ENCODE assay signal across 8 mouse cellular contexts in genomic region chr5:124530655-124531582, GRCm38 (mm10). TPM values are rescaled to one million over a fixed set of nuclear protein-coding genes. Genes with fewer than 3 reads are reported as not detected.
DNase-seq lines count a peak whose midpoint lies in the region; ATAC-seq and TF ChIP-seq lines count a peak whose summit lies in the region.

Gene Rilpl1 (minus strand): TSS chr5:124531391.

- ATAC-seq in forebrain, embryonic 15.5 days (replicated peaks): peak; percentile 95

- intact Hi-C loops in heart, postnatal 14 days (cut with DNase I): loop anchor here (2.0 kb wide), 2 partner anchors 32 to 46 kb away; no protein-coding TSS in a partner anchor

- 0 out of 2 replicates have a peak, but pooled peaks have one; percentile 25 for TF ChIP-seq POLR2A in lung, adult 2 months (IDR thresholded peaks at IDR 0.05; ENCODE audit: borderline replicate concordance, extremely low read depth, low read depth, low read length)

- 1% methylated on average over 76 of the region's 96 CpGs for WGBS in forebrain, embryonic 15.5 days
- WGBS in lung, adult 2 months: under 1% methylated on average over 95 of the region's 96 CpGs

- DNase-seq in heart, postnatal 14 days: peak; percentile 91 to 92
- DNase-seq in layer of hippocampus, adult 18-20 months (ENCODE audit: low spot score in 2 of 2): peak; percentile 81 to 83
- peak; percentile 82 for DNase-seq in lung, adult 2 months
- peak; percentile 77 for DNase-seq in ovary, adult 18-20 months (ENCODE audit: low spot score)
- peak; percentile 84 for DNase-seq in thymus, postnatal 25 days

- no peaks in the 10 kb centered on the region for H3K9me3 ChIP-seq in E14TG2a.4 (ENCODE audit: low read length)
- H3K9me3 ChIP-seq in forebrain, embryonic 15.5 days: no peaks in the 10 kb centered on the region

- peaks cover 4% of the 10 kb centered on the region; the same call in 1 of the 2 replicates for H3K36me3 ChIP-seq in E14TG2a.4 (ENCODE audit: insufficient read depth, low read length)
- H3K36me3 ChIP-seq in forebrain, embryonic 15.5 days: no peaks in the 10 kb centered on the region

- peak within 1 kb of the TSS; percentile 90 for H3K4me3 ChIP-seq in E14TG2a.4 (replicated peaks; ENCODE audit: low read length)
- peak within 1 kb of the TSS; percentile 90 for H3K4me3 ChIP-seq in brown adipose tissue, adult 24 weeks (ENCODE audit: insufficient read depth, low read depth, low read length)
- H3K4me3 ChIP-seq in forebrain, embryonic 15.5 days: peak within 1 kb of the TSS; percentile 56
- H3K4me3 ChIP-seq in lung, adult 2 months (replicated peaks; ENCODE audit: extremely low read depth, low read depth, low read length): peak within 1 kb of the TSS; percentile 91

- peaks cover 4% of the 10 kb centered on the region; the same call in 1 of the 2 replicates for H3K27me3 ChIP-seq in E14TG2a.4 (ENCODE audit: insufficient read depth, low read length)
- H3K27me3 ChIP-seq in forebrain, embryonic 15.5 days: no peaks in the 10 kb centered on the region

- H3K27ac ChIP-seq in brown adipose tissue, adult 24 weeks (replicated peaks; ENCODE audit: low read depth, low read length): peak within 1 kb of the TSS; percentile 58
- peak within 1 kb of the TSS; percentile 74 for H3K27ac ChIP-seq in forebrain, embryonic 15.5 days (replicated peaks)

- H3K4me1 ChIP-seq in E14TG2a.4 (replicated peaks; ENCODE audit: low read depth, low read length): peaks cover 66% of the 10 kb centered on the region
- H3K4me1 ChIP-seq in brown adipose tissue, adult 24 weeks (ENCODE audit: control insufficient read depth, insufficient read depth, insufficient read length, low read length): peaks cover 6% of the 10 kb centered on the region; the same call in 1 of the 2 replicates
- H3K4me1 ChIP-seq in forebrain, embryonic 15.5 days: peaks cover 33% of the 10 kb centered on the region
- H3K4me1 ChIP-seq in lung, adult 2 months (ENCODE audit: control insufficient read depth, insufficient read depth, low read length): peaks cover 7% of the 10 kb centered on the region

- peak within 1 kb of the TSS; percentile 58 for H3K9ac ChIP-seq in forebrain, embryonic 15.5 days (replicated peaks)

- H3K4me2 ChIP-seq in forebrain, embryonic 15.5 days (replicated peaks): peak within 1 kb of the TSS; percentile 78

- TF ChIP-seq CTCF in E14TG2a.4 (conservative IDR thresholded peaks at IDR 0.05; ENCODE audit: low read length): no peak
- TF ChIP-seq CTCF in lung, adult 2 months (IDR thresholded peaks at IDR 0.05; ENCODE audit: insufficient read depth, low read length): no peak

RNA-seq across cellular contexts. Expression of gene Rilpl1, which starts in this region (rescaled TPM):
- polyA plus RNA-seq in brown adipose tissue, adult 24 weeks (2012; ENCODE audit: insufficient read depth, insufficient read length, missing spikeins): 4.9 and 8.7 TPM in 2 replicates
- 11.6 and 12.8 TPM in 2 replicates for polyA plus RNA-seq in forebrain, embryonic 15.5 days (2015; fragmentation: Nextera tagmentation; extraction: Ambion mirVana)
- 100 to 1,000 TPM; 167 to 179 TPM for total RNA-seq in heart, postnatal 14 days (2021)
- total RNA-seq in layer of hippocampus, adult 18-20 months (2021): 10 to 100 TPM; 75.7 to 89.4 TPM
- polyA plus RNA-seq in lung, adult 2 months (2012; rRNA removed): 24.4 and 26.0 TPM in 2 replicates

Comparison
In these comparisons a context has a peak if more than half of its experiments do, and no peak if none do; other contexts are left out.
1. Peak in every context shown above with its lines: DNase-seq, ATAC-seq, H3K4me3 ChIP-seq and H3K27ac ChIP-seq.